Mouse (Mus musculus) cerebellum, adult 8-10 months (tissue): ENCODE data around the gene Vps8.
A peak's percentile ranks its signal among the peaks of the same experiment; 100 is the strongest.

Source experiments
- DNase-seq: peaks from one replicate; pipeline ENCODE4 v3.0.0; 2022

The Vps8 gene

GRCm38 (mm10) chr16:21405224-21405969, 17.5 kb upstream of the Vps8 start:
- no peak for DNase-seq

GRCm38 (mm10) chr16:21406136-21406535, 16.8 kb upstream of the Vps8 start:
- no peak for DNase-seq

- DNase-seq, result no peak
These were observed 11.1 kb upstream of the Vps8 start for GRCm38 (mm10) chr16:21411779-21412178.

GRCm38 (mm10) chr16:21412593-21413047, 10.3 kb upstream of the Vps8 start:
- DNase-seq, result peak; percentile 43

GRCm38 (mm10) chr16:21413819-21414218, 9.1 kb upstream of the Vps8 start:
- no peak for DNase-seq

- DNase-seq, result no peak
These were observed 7.8 kb upstream of the Vps8 start for GRCm38 (mm10) chr16:21415128-21415527.

GRCm38 (mm10) chr16:21418012-21418411, 4.9 kb upstream of the Vps8 start:
- no peak for DNase-seq

- DNase-seq, result no peak
These were observed 610 bp downstream of the Vps8 start for GRCm38 (mm10) chr16:21423546-21423910.

- DNase-seq, result no peak
These were observed 5.2 kb downstream of the Vps8 start for GRCm38 (mm10) chr16:21428131-21428530.

GRCm38 (mm10) chr16:21430377-21431060, 7.6 kb downstream of the Vps8 start:
- DNase-seq, result no peak

- no peak for DNase-seq
These were observed 8.7 kb downstream of the Vps8 start for GRCm38 (mm10) chr16:21431614-21432013.

GRCm38 (mm10) chr16:21433543-21433942, 10.6 kb downstream of the Vps8 start:
- no peak for DNase-seq

GRCm38 (mm10) chr16:21441012-21441411, 18.1 kb downstream of the Vps8 start:
- DNase-seq, result no peak

- DNase-seq, result no peak
These were observed 22.2 kb downstream of the Vps8 start for GRCm38 (mm10) chr16:21445026-21445625.

- DNase-seq, result no peak
These were observed 24.5 kb downstream of the Vps8 start for GRCm38 (mm10) chr16:21447447-21447846.

- DNase-seq, result no peak
These were observed 25.5 kb downstream of the Vps8 start for GRCm38 (mm10) chr16:21448464-21448863.

GRCm38 (mm10) chr16:21449890-21450289, 27.0 kb downstream of the Vps8 start:
- DNase-seq, result no peak

GRCm38 (mm10) chr16:21452569-21452968, 29.7 kb downstream of the Vps8 start:
- no peak for DNase-seq

GRCm38 (mm10) chr16:21457639-21458369, 34.9 kb downstream of the Vps8 start:
- no peak for DNase-seq

GRCm38 (mm10) chr16:21465868-21466267, 43.0 kb downstream of the Vps8 start:
- DNase-seq, result no peak

GRCm38 (mm10) chr16:21470416-21470815, 47.5 kb downstream of the Vps8 start:
- DNase-seq, result no peak

GRCm38 (mm10) chr16:21477074-21477473, 54.2 kb downstream of the Vps8 start:
- no peak for DNase-seq

GRCm38 (mm10) chr16:21478376-21478775, 55.5 kb downstream of the Vps8 start:
- no peak for DNase-seq
